Mouse (Mus musculus) cerebellum, adult 2 months (tissue): ENCODE results near the gene Dscam.

Experiments
- CTCF ChIP-seq: fragments of 200-500 bp; IDR thresholded peaks from 2 replicates; pipeline ENCODE4 v1.5.1; 2011; ENCODE audit warnings: low read depth, mild to moderate bottlenecking, control low read depth, low read length, moderate library complexity, borderline replicate concordance; ENCODE audit not compliant: insufficient read depth
- POLR2A ChIP-seq: fragments of 200-500 bp; IDR thresholded peaks from 2 replicates; pipeline ENCODE4 v1.6.1; 2011; ENCODE audit warnings: low read length, control low read depth, borderline replicate concordance; ENCODE audit not compliant: insufficient read depth

DNA sequence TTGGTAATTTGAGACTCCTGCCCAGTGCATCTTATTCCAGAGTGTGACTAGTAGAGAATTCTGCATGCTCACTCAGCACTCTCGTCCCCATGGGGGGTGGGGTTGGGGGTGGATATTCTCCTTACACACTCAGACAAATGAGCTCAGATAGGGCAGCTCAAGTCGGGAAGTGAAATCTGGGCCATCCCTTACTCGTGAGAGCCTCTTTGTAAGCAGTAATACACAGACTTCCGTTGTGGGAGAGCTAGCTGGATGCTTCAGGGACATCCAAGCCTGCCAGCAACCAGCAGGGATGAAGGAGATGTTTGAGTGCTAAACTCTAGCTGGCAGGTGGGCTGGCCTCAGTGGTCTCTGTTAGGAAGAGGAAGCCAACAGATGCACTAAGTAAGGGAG, 416.8 kb downstream of the Dscam start:
- TF ChIP-seq CTCF (no peak), POLR2A (no peak)
